Mouse (Mus musculus): ENCODE results near the gene Dgkb.

Gene Dgkb

GRCm38 (mm10) chr12:38589951-38590350, 772.4 kb downstream of the Dgkb start:
- no peak for DNase-seq (ENCODE audit: extremely low spot score, low read depth, low spot score)

DNA sequence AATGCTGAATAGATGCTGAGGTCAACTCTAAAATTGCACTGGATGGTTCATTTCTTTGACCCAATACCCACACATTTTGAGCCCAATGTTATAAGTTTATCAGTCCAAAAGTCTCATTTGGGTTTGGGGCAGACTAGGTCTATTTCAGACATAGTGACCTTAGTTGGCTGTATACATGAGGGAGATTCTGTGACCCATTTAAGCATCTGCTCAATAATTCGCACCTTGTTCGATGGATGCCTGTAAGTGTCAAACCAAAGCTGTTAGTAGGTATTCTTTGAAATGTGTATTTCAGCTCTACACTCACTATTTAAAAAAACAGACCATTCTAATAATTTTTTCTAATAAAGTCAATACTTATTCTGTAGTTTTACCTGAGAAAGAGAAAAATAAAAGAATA, 776.1 kb downstream of the Dgkb start:
- DNase-seq (ENCODE audit: extremely low spot score, low read depth, low spot score): no peak

GRCm38 (mm10) chr12:38594055-38594454, 776.5 kb downstream of the Dgkb start:
- no peak for DNase-seq (ENCODE audit: extremely low spot score, low read depth, low spot score)

GRCm38 (mm10) chr12:38596416-38597062, 779.0 kb downstream of the Dgkb start:
- DNase-seq (ENCODE audit: extremely low spot score, low read depth, low spot score): no peak

DNA sequence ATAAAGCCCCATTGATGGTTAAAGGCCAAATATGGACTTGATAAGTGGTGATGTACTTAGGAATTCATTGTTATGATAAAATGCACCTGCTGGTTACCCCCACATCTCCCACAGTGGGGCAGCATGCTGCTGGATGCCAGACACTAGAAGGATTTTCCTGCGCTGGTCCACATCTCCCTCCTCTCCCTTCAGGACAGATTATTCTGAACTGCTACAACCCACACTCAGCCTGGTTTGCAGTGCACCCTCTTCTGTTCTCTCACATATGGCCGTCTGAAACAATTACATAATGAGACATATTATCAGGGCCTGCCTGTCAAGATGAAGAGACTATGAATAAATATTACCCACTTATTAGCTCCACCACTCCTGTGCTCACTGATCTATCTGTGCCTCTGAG, 780.6 kb downstream of the Dgkb start:
- no peak for DNase-seq (ENCODE audit: extremely low spot score, low read depth, low spot score)

GRCm38 (mm10) chr12:38600165-38600845, 782.8 kb downstream of the Dgkb start:
- DNase-seq (ENCODE audit: extremely low spot score, low read depth, low spot score): no peak

DNA sequence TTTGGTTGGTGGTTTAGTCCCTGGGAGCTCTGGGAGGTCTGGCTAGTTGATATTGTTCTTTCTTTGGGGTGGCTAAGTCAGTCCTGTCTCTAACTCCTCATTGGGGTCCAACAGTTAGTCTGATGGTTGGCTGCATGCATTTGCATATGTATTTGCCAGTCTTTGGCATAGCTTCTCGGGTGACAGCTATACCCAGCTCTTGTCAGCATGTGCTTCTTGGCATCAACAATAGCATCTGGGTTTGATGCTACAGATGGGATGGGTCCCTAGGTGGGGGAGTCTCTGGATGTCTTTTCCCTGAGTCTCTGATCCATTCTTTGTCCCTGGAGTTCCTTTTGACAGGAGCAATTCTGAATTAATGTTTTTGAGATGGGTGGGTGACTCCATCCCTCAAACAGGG, 790.6 kb downstream of the Dgkb start:
- DNase-seq (ENCODE audit: extremely low spot score, low read depth, low spot score): no peak

DNA sequence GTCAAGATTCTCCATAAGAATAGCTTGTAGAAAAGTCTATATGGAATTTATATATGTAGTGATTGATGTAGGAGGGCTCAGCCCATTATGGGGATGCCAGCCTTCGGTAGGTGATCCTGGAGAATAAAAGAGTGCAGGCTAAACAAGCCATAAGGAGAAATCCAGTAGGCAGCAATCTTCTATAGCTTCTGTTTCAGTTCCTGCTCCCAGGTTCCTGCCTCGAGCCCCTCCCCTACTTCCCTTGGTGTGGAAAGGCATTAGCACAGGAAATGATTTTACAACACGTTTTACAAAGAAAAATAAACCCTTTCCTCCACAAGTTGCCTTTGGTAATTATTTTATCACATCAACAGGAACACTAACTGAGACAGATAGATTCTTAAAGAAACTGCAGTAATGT, 850.7 kb downstream of the Dgkb start:
- DNase-seq (ENCODE audit: extremely low spot score, low read depth, low spot score): no peak
